Mouse (Mus musculus) limb, embryonic 15.5 days (tissue): ENCODE data around the gene Rora. TPM values are rescaled to one million over a fixed set of nuclear protein-coding genes. Genes with fewer than 3 reads are reported as not detected.

Source experiments
- ATAC-seq: fragments of 200-750 bp; cut with Nextera tagmentation; 2 replicates; pipeline ENCODE4 v1.8.0; 2017; ENCODE audit warnings: low read depth, moderate TSS enrichment; ENCODE audit not compliant: insufficient number of reproducible peaks, low FRiP score, low TSS enrichment
- H3K27ac ChIP-seq: fragments of 300-500 bp; sonication (generic); 2 replicates; pipeline ENCODE4 v1.5.1; 2015; ENCODE audit warnings: moderate library complexity, mild to moderate bottlenecking, inconsistent platforms
- H3K27me3 ChIP-seq: fragments of 300-500 bp; sonication (generic); 2 replicates; pipeline ENCODE4 v1.6.1; 2015; ENCODE audit warnings: inconsistent platforms
- H3K36me3 ChIP-seq: fragments of 300-500 bp; sonication (generic); 2 replicates; pipeline ENCODE4 v1.6.1; 2015; ENCODE audit warnings: inconsistent platforms
- H3K4me1 ChIP-seq: fragments of 300-500 bp; sonication (generic); 2 replicates; pipeline ENCODE4 v1.6.1; 2015; ENCODE audit warnings: inconsistent platforms
- H3K4me2 ChIP-seq: fragments of 300-500 bp; sonication (generic); 2 replicates; pipeline ENCODE4 v1.6.1; 2015; ENCODE audit warnings: mild to moderate bottlenecking, inconsistent platforms
- H3K4me3 ChIP-seq: fragments of 300-500 bp; sonication (generic); 2 replicates; pipeline ENCODE4 v1.5.1; 2015; ENCODE audit warnings: mild to moderate bottlenecking, inconsistent platforms
- H3K9ac ChIP-seq: fragments of 300-500 bp; sonication (generic); 2 replicates; pipeline ENCODE4 v1.6.1; 2015; ENCODE audit warnings: inconsistent platforms
- H3K9me3 ChIP-seq: fragments of 300-500 bp; sonication (generic); 2 replicates; pipeline ENCODE4 v1.6.1; 2016; ENCODE audit warnings: inconsistent platforms
- WGBS: fragments of 180-500 bp; shearing (Covaris S2); methylation state at CpG from one replicate; pipeline ENCODE4 v1.1.7; 2015; 5-methylcytosine and 5-hydroxymethylcytosine counted together
- polyA plus RNA-seq: library from polyadenylated mRNA; unstranded; fragments of >200 nt; fragmentation: Nextera tagmentation; extraction: Ambion mirVana; gene quantifications from 2 replicates; pipeline ENCODE4 v1.2.1, GENCODE M21; 2015

The Rora gene
- polyA plus RNA-seq, 1 experiment from 2014 or later: 25.4 TPM

- Histone ChIP-seq H3K27me3 (no peaks in the 10 kb centered on the region), H3K9ac (no peak overlapping the region), H3K4me3 (no peak overlapping the region), H3K4me1 (peaks cover 11% of the 10 kb centered on the region; the same call in 1 of the 2 replicates), H3K36me3 (no peaks in the 10 kb centered on the region), H3K4me2 (no peak overlapping the region), H3K27ac (no peak overlapping the region), H3K9me3 (no peaks in the 10 kb centered on the region)
- no peak for ATAC-seq
- WGBS: 58% methylated on average over 12 of the region's 12 CpGs
Measured at GRCm38 (mm10) chr9:69121117-69121740, 467.6 kb downstream of the Rora start.

- no peak overlapping the region for H3K27ac ChIP-seq
- no peaks in the 10 kb centered on the region for H3K36me3 ChIP-seq
- H3K4me3 ChIP-seq: peak overlapping the region; percentile 24
- ATAC-seq: no peak
- no peak overlapping the region for H3K9ac ChIP-seq
- peaks cover 15% of the 10 kb centered on the region; the same call in 1 of the 2 replicates for H3K4me1 ChIP-seq
- H3K4me2 ChIP-seq: peak overlapping the region; percentile 44
- no peaks in the 10 kb centered on the region for H3K9me3 ChIP-seq
- H3K27me3 ChIP-seq: no peaks in the 10 kb centered on the region
- WGBS: 2% methylated on average over 22 of the region's 22 CpGs
Measured at GRCm38 (mm10) chr9:69125011-69125786, 471.6 kb downstream of the Rora start.

- 51% methylated on average over 7 of the region's 7 CpGs for WGBS
- Histone ChIP-seq H3K36me3 (no peaks in the 10 kb centered on the region), H3K9me3 (no peaks in the 10 kb centered on the region), H3K4me2 (peak overlapping the region; percentile 44), H3K27me3 (no peaks in the 10 kb centered on the region), H3K4me3 (peak overlapping the region; percentile 24), H3K9ac (no peak overlapping the region), H3K4me1 (peaks cover 15% of the 10 kb centered on the region; the same call in 1 of the 2 replicates), H3K27ac (no peak overlapping the region)
- ATAC-seq: no peak
Measured at GRCm38 (mm10) chr9:69125787-69126161, 472.2 kb downstream of the Rora start.

GRCm38 (mm10) chr9:69126595-69126994 lies 473.0 kb downstream of the Rora start:
- Histone ChIP-seq H3K4me1 (peaks cover 15% of the 10 kb centered on the region; the same call in 1 of the 2 replicates), H3K27me3 (peaks cover 5% of the 10 kb centered on the region; the same call in 1 of the 2 replicates), H3K4me3 (no peak overlapping the region), H3K9ac (no peak overlapping the region), H3K9me3 (no peaks in the 10 kb centered on the region), H3K4me2 (no peak overlapping the region), H3K27ac (no peak overlapping the region), H3K36me3 (no peaks in the 10 kb centered on the region)
- WGBS: 90% methylated on average over 2 of the region's 2 CpGs
- no peak for ATAC-seq

GRCm38 (mm10) chr9:69128335-69128734 lies 474.7 kb downstream of the Rora start:
- Histone ChIP-seq H3K4me2 (no peak overlapping the region), H3K36me3 (no peaks in the 10 kb centered on the region), H3K27ac (no peak overlapping the region), H3K4me3 (no peak overlapping the region), H3K9me3 (no peaks in the 10 kb centered on the region), H3K27me3 (peaks cover 5% of the 10 kb centered on the region; the same call in 1 of the 2 replicates), H3K4me1 (peaks cover 21% of the 10 kb centered on the region), H3K9ac (no peak overlapping the region)
- ATAC-seq: no peak
- WGBS: 47% methylated on average over 6 of the region's 6 CpGs

- no peak overlapping the region for H3K4me3 ChIP-seq
- no peaks in the 10 kb centered on the region for H3K9me3 ChIP-seq
- WGBS: 27% methylated on average over 6 of the region's 6 CpGs
- peaks cover 21% of the 10 kb centered on the region for H3K4me1 ChIP-seq
- H3K9ac ChIP-seq: no peak overlapping the region
- no peak overlapping the region for H3K27ac ChIP-seq
- H3K27me3 ChIP-seq: peaks cover 18% of the 10 kb centered on the region
- peak; percentile 53; the same call in 1 of the 2 replicates for ATAC-seq
- H3K4me2 ChIP-seq: no peak overlapping the region
- H3K36me3 ChIP-seq: no peaks in the 10 kb centered on the region
Measured at GRCm38 (mm10) chr9:69132995-69133394, 479.4 kb downstream of the Rora start.

- peak overlapping the region; percentile 3; the same call in 1 of the 2 replicates for H3K4me2 ChIP-seq
- H3K9ac ChIP-seq: no peak overlapping the region
- H3K4me1 ChIP-seq: peaks cover 20% of the 10 kb centered on the region
- no peaks in the 10 kb centered on the region for H3K9me3 ChIP-seq
- peaks cover 18% of the 10 kb centered on the region for H3K27me3 ChIP-seq
- H3K27ac ChIP-seq: peak overlapping the region; percentile 78
- ATAC-seq: 0 out of 2 replicates have a peak, but pooled peaks have one; percentile 41
- H3K36me3 ChIP-seq: no peaks in the 10 kb centered on the region
- WGBS: 17% methylated on average over 7 of the region's 7 CpGs
- H3K4me3 ChIP-seq: no peak overlapping the region
Measured at GRCm38 (mm10) chr9:69133696-69134095, 480.1 kb downstream of the Rora start.

GRCm38 (mm10) chr9:69134604-69135003 lies 481.0 kb downstream of the Rora start:
- no peak overlapping the region for H3K9ac ChIP-seq
- no peaks in the 10 kb centered on the region for H3K9me3 ChIP-seq
- H3K4me1 ChIP-seq: peaks cover 17% of the 10 kb centered on the region
- no peaks in the 10 kb centered on the region for H3K36me3 ChIP-seq
- peaks cover 18% of the 10 kb centered on the region for H3K27me3 ChIP-seq
- no peak for ATAC-seq
- no peak overlapping the region for H3K4me2 ChIP-seq
- no peak overlapping the region for H3K27ac ChIP-seq
- no peak overlapping the region for H3K4me3 ChIP-seq
- 81% methylated on average over 9 of the region's 9 CpGs for WGBS

GRCm38 (mm10) chr9:69136821-69137220 lies 483.2 kb downstream of the Rora start:
- Histone ChIP-seq H3K36me3 (no peaks in the 10 kb centered on the region), H3K27ac (no peak overlapping the region), H3K9ac (no peak overlapping the region), H3K4me2 (no peak overlapping the region), H3K9me3 (no peaks in the 10 kb centered on the region), H3K4me3 (no peak overlapping the region), H3K27me3 (peaks cover 12% of the 10 kb centered on the region), H3K4me1 (peaks cover 17% of the 10 kb centered on the region)
- ATAC-seq: no peak
- 89% methylated on average over 5 of the region's 5 CpGs for WGBS

- ATAC-seq: no peak
- peaks cover 17% of the 10 kb centered on the region for H3K4me1 ChIP-seq
Measured at GRCm38 (mm10) chr9:69137398-69137797, 483.8 kb downstream of the Rora start.

GRCm38 (mm10) chr9:69140144-69140543 lies 486.6 kb downstream of the Rora start:
- no peaks in the 10 kb centered on the region for H3K4me1 ChIP-seq
- H3K4me2 ChIP-seq: no peak overlapping the region
- WGBS: 58% methylated on average over 6 of the region's 6 CpGs
- H3K36me3 ChIP-seq: no peaks in the 10 kb centered on the region
- H3K27me3 ChIP-seq: peaks cover 12% of the 10 kb centered on the region
- ATAC-seq: no peak
- H3K27ac ChIP-seq: no peak overlapping the region
- no peak overlapping the region for H3K9ac ChIP-seq
- H3K4me3 ChIP-seq: no peak overlapping the region
- no peaks in the 10 kb centered on the region for H3K9me3 ChIP-seq

More at GRCm38 (mm10) chr9:69137398-69137797, 483.8 kb downstream of the Rora start:
- Histone ChIP-seq H3K4me3 (no peak overlapping the region), H3K9ac (no peak overlapping the region), H3K36me3 (no peaks in the 10 kb centered on the region), H3K9me3 (no peaks in the 10 kb centered on the region), H3K4me2 (no peak overlapping the region), H3K27ac (no peak overlapping the region), H3K27me3 (peaks cover 12% of the 10 kb centered on the region)
- 75% methylated on average over 10 of the region's 10 CpGs for WGBS

GRCm38 (mm10) chr9:69141859-69142258 lies 488.3 kb downstream of the Rora start:
- no peak for ATAC-seq
- no peaks in the 10 kb centered on the region for H3K9me3 ChIP-seq

More at GRCm38 (mm10) chr9:69141859-69142258, 488.3 kb downstream of the Rora start:
- H3K9ac ChIP-seq: no peak overlapping the region
- H3K27ac ChIP-seq: no peak overlapping the region
- no peak overlapping the region for H3K4me2 ChIP-seq
- 75% methylated on average over 4 of the region's 4 CpGs for WGBS
- no peaks in the 10 kb centered on the region for H3K27me3 ChIP-seq
- H3K4me1 ChIP-seq: no peaks in the 10 kb centered on the region
- H3K36me3 ChIP-seq: no peaks in the 10 kb centered on the region
- H3K4me3 ChIP-seq: no peak overlapping the region
